Mouse (Mus musculus) cerebral cortex, adult 2 months (tissue): ENCODE results near the gene Zdhhc22.

Experiments
- WGBS: fragments of 180-500 bp; shearing (Covaris S2); methylation state at CpG from one replicate; pipeline ENCODE4 v1.1.7; 2018; 5-methylcytosine and 5-hydroxymethylcytosine counted together

Zdhhc22 gene

GRCm38 (mm10) chr12:86936587-86937343 is 53.5 kb downstream of the Zdhhc22 start:
- WGBS: 76% methylated on average over 11 of the region's 11 CpGs

- WGBS: 66% methylated on average over 8 of the region's 8 CpGs
Measured at GRCm38 (mm10) chr12:86935692-86936282, 54.4 kb downstream of the Zdhhc22 start.

GRCm38 (mm10) chr12:86934748-86935147 is 55.5 kb downstream of the Zdhhc22 start:
- WGBS: 74% methylated on average over 1 of the region's 1 CpGs

GRCm38 (mm10) chr12:86932575-86932952 is 57.7 kb downstream of the Zdhhc22 start:
- WGBS: 56% methylated on average over 6 of the region's 6 CpGs

GRCm38 (mm10) chr12:86931919-86932574 is 58.2 kb downstream of the Zdhhc22 start:
- WGBS: 38% methylated on average over 7 of the region's 7 CpGs

- WGBS: 77% methylated on average over 6 of the region's 6 CpGs
Measured at GRCm38 (mm10) chr12:86930934-86931729, 59.1 kb downstream of the Zdhhc22 start.
